Mouse (Mus musculus) heart, postnatal 10 days (tissue): Measurements from ENCODE around the gene Zfp385c. TPM values are rescaled to one million over a fixed set of nuclear protein-coding genes. Genes with fewer than 3 reads are reported as not detected.
"Not testable (repeated sequence)": the region's sequence is repeated elsewhere in the genome, so short reads cannot be mapped to it uniquely, and the experiment has no call there.

Experiments
- DNase-seq, 2 experiments: peaks; one replicate each; pipeline ENCODE4 v3.0.0; 2021
- intact Hi-C: fragments of 180-260 bp; cut with DNase I; formaldehyde crosslinking; loops from one replicate; pipeline ENCODE4 v1.15.1; 2025
- total RNA-seq, 2 experiments: library from RNA; stranded (reverse); gene quantifications; 2 replicates each; pipeline ENCODE4 v1.2.3; 2021

Gene Zfp385c
- total RNA-seq, 2 experiments from 2014 or later = 0.30 to 0.65 TPM

DNA sequence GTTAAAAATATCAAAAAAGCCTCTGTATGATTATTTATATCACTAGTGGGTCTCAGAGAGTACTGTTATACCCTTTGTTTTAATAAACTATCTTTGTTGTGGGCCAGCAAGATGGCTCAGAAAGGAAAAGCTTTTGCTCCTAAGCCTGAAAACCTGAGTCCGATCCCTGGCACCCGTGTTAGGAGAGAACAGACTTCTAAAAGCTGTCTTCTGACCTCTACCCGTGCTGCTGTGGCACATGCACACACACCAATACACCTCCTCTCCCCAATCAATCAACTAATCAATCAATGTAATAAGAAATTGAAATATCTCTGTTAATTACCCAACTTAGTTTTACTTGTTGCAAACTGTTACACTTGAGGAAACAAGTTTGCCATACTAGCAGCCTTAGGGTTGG, 8.5 kb upstream of the Zfp385c start:
- intact Hi-C loops = no loop called here

GRCm38 (mm10) chr11:100697921-100698320, 5.7 kb upstream of the Zfp385c start:
- no peak for DNase-seq
- intact Hi-C loops = no loop called here

More for the DNA sequence above, 8.5 kb upstream of the Zfp385c start:
- no peak for DNase-seq

DNA sequence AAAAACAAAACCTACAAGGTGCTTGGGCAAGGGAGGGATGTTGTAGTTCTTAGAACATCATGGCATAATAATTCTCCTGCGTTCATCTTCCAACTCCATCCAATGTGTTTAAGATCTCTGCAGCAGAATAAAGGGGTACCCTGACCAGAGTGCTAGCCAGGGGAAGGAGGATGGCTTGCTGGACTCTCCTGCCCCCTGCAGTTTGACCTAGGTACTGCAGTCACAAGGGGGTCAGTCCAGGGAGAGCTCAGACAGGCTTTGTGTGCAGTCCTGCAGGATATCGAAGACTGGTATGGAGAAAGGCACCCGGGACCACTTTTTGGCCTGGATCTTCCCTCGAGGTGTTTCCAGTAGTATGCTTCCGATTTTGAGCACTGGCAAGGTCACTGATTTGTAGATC, 2.7 kb upstream of the Zfp385c start:
- peak; percentile 84 to 93 for DNase-seq
- intact Hi-C loops = loop anchor here (1.0 kb wide), 2 partner anchors 68 to 125 kb away; no protein-coding TSS in a partner anchor

DNA sequence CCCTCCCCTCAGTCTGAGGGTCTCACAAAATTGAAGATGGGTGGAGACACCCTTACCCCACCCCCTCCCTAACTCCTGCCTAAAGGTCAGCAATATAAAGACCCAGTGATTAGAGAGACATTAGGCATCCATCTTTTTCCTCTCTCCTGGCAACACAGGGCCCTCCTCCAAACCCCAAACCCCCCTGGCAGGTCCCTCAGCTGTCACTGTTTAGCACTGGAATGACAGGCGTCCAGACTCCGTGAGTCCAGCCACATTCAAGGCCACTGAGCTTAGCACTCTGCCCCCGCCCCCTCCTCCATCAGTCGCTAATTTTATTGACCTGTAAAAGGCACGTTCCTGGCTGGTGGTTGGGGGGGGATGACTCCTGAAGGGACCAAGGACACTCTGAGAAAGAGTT, 899 bp upstream of the Zfp385c start:
- intact Hi-C loops = no loop called here
- DNase-seq = no peak

DNA sequence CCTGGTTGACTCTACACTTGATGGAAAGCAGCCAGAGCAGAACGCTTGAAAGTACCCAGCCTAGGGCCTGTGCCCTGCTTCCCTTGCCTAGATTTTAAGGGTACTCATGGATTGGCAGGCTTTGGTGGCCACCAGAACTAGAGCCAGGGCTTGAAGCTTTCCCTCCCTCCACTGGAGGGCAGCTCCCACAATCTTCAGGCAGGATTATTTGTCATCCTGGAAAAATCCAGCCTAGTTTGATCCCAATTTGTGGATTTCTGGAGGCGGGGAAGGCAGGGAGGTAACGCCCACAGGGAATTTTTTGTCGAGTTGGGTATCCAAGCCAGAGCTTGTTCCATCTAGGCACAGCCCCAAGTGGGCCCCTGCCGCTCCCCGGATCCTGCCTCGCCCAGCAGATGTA, 1.9 kb downstream of the Zfp385c start:
- no peak for DNase-seq
- intact Hi-C loops = no loop called here

GRCm38 (mm10) chr11:100688443-100688842, 3.8 kb downstream of the Zfp385c start:
- intact Hi-C loops = no loop called here
- DNase-seq = no peak

DNA sequence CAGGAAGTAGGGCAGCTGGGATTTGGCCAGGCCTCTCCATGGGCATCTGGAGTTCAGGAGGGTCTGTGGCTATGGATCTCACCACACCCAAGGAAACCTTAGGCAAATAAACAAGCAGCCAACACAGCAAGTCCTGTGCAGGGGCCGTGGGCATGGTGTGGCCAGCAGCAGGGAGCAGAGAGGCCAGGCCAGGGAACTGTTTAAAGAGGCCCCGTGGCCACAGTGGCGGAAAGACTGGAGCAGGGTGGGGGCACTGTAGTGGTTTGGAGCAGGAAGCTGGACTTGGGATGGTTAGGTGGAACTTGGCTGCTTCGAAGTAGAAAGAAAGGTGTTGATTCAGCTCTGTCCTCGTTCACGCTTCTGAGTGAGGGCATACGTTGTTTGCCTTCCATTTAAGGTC, 5.0 kb downstream of the Zfp385c start:
- intact Hi-C loops = no loop called here

GRCm38 (mm10) chr11:100685371-100685770, 6.9 kb downstream of the Zfp385c start:
- DNase-seq = no peak
- intact Hi-C loops = no loop called here

More for the DNA sequence above, 5.0 kb downstream of the Zfp385c start:
- DNase-seq = no peak

- DNase-seq = no peak
- intact Hi-C loops = no loop called here
These were observed 8.2 kb downstream of the Zfp385c start for GRCm38 (mm10) chr11:100684084-100684483.

DNA sequence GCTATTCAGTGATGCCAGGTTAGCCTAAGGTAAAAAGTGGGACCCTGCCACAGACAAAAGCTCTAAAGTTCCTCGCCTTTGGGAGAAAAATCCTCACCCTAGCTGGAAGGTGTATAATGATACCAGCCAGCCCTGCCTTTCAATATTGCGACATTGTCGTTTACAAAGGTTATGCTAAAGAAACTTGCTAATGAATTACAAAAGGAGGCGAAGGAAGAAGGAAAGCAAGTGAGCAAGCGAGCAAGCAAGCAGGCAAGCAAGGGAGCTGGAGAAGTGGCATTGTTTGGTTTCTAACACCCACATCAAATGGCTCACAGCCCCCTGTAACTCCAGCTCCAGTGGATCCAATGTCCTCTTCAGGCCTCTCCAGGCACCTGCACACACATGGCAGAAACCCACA, 9.7 kb downstream of the Zfp385c start:
- intact Hi-C loops = no loop called here

DNA sequence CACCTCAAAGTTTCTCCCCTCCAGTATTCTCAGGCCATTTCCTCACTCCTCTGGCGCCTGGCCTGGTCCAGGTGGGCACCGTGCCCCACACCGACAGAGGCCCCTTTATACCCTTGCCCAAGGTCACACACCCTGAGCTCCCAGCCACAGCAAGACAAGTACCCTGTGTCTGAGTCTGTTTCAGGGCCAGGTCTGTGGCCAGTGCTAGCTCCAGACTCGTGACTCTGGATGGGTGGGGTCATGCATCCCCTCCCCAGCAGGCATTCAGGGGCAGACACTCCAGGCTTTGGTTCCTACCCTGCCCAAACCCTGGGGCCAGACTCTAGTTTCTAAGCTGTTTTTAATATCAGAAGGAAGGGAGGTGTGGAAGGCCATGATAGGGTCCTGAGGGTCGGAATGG, 10.4 kb downstream of the Zfp385c start:
- intact Hi-C loops = no loop called here

More for the DNA sequence above, 9.7 kb downstream of the Zfp385c start:
- no peak for DNase-seq

GRCm38 (mm10) chr11:100677810-100678209, 14.4 kb downstream of the Zfp385c start:
- no peak for DNase-seq
- intact Hi-C loops = no loop called here

More for the DNA sequence above, 10.4 kb downstream of the Zfp385c start:
- no peak for DNase-seq

DNA sequence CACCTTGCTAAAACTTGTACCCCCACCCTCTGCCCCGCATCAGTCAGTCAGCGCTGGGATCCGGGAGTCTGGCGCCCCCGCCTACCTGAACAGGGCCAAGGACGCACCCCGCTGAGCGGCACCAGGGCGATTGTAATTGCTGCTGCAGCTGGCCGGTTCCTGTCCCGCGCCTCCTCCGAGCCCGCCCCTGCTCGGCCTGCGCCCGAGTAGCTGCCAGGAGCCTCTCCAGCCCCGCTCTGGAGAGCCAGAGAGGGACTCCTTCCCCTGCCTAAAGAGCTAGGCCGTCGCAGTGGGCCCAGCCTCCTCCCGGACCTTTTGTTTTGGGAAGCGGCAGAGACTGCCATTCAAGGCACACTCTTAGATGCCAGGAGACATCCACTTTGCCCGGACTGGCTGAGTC, 19.1 kb downstream of the Zfp385c start:
- intact Hi-C loops = no loop called here

GRCm38 (mm10) chr11:100671956-100672355, 20.3 kb downstream of the Zfp385c start:
- DNase-seq = peak; percentile 61 to 67

More for the DNA sequence above, 19.1 kb downstream of the Zfp385c start:
- peak; percentile 69 to 71 for DNase-seq

GRCm38 (mm10) chr11:100671049-100671448, 21.2 kb downstream of the Zfp385c start:
- intact Hi-C loops = no loop called here
- DNase-seq = no peak

More at GRCm38 (mm10) chr11:100671956-100672355, 20.3 kb downstream of the Zfp385c start:
- intact Hi-C loops = no loop called here

- DNase-seq = no peak
- intact Hi-C loops = no loop called here
These were observed 32.4 kb downstream of the Zfp385c start for GRCm38 (mm10) chr11:100659806-100660205.

DNA sequence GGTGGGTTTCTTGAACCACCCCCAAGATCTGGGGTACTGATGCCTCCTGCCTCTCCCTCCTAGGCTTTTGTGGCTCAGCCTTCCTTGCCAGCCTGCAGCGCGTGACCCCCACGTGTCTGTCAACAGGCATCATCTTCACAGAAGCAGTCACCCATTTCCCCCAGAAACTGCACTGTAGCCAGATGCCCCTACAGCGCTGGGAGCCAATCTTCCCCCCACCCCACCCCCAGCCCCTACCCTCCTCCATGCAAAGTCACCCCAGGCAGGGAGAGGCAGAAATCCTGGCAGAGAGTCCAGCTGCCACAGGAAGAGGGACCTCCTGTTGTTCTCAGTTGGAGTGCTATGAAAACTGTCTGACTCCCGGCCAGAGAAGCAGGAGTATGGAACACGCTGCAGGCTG, 35.8 kb downstream of the Zfp385c start:
- intact Hi-C loops = no loop called here
- DNase-seq = peak in 1 of 2 experiments; percentile 35

- DNase-seq, intact Hi-C loops: not testable (repeated sequence)
These were observed 36.7 kb downstream of the Zfp385c start for GRCm38 (mm10) chr11:100655589-100655988.

GRCm38 (mm10) chr11:100651748-100652147, 40.5 kb downstream of the Zfp385c start:
- no peak for DNase-seq
- intact Hi-C loops = no loop called here

GRCm38 (mm10) chr11:100651205-100651604, 41.0 kb downstream of the Zfp385c start:
- intact Hi-C loops = no loop called here

DNA sequence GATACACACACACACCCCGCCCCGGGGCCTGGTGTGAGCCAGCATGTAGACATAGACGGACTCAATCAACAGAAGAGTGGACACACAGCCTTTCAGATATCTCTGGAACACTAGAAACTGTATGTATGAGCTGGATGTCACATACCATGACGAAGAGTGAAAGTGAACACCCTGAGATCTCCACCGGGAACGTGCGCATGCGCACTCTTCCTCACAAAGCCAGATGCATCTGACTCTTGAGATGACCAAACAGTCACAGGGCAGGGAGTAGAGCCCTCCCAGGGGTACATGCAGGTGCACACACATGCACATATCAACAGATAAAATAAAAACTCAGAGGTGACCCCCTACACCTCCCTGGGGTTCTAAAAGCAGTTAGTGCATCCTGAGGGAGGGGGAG, 43.9 kb downstream of the Zfp385c start:
- intact Hi-C loops = no loop called here
- DNase-seq = no peak

More at GRCm38 (mm10) chr11:100651205-100651604, 41.0 kb downstream of the Zfp385c start:
- DNase-seq = no peak

DNA sequence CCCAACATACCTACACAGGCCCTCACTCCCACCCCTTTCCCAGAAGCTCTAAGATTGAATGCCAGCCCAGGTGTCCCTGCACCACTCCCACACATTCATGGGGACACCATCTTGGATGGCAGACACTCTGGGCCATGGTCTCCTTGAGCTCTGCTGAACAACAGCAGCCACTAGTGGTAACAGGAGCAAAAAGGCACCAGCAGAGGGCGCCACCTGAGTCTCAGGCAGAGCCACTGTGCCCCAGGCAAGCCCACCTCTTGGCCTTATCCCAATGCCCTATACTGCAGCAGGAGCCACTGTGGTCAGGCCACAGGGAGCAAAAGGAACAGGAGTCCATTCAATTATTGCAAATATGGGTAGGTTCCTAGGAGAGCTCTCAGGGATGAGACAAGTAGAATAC, 46.0 kb downstream of the Zfp385c start:
- peak in 1 of 2 experiments; percentile 49 for DNase-seq
- intact Hi-C loops = no loop called here
